Mouse (Mus musculus) adrenal gland, postnatal 25 days (tissue): Measurements from ENCODE around the gene Vmn1r40. TPM values are rescaled to one million over a fixed set of nuclear protein-coding genes. Genes with fewer than 3 reads are reported as not detected.

Experiments used
- total RNA-seq: library from RNA; stranded (reverse); gene quantifications from 2 replicates; pipeline ENCODE4 v1.2.3, GENCODE M21; 2021

Gene Vmn1r40
- total RNA-seq, 1 experiment from 2014 or later: not detected

Other genes starting within 250 kb of the Vmn1r40 start
- 22.1 and 23.8 TPM in 2 replicates for gene Chchd6, start 111.9 kb upstream of the Vmn1r40 start, total RNA-seq
- gene Txnrd3, start 63.6 kb upstream of the Vmn1r40 start, total RNA-seq: 10.3 and 12.8 TPM in 2 replicates
- not detected in 2 replicates for gene Vmn1r41, start 33.2 kb downstream of the Vmn1r40 start, total RNA-seq
- not detected in 2 replicates for gene Vmn1r42, start 168.9 kb downstream of the Vmn1r40 start, total RNA-seq
- not detected in 2 replicates for gene Vmn1r43, start 168.9 kb downstream of the Vmn1r40 start, total RNA-seq
- gene Vmn1r44, start 176.1 kb downstream of the Vmn1r40 start, total RNA-seq: not detected in 2 replicates
- gene Vmn1r45, start 233.1 kb downstream of the Vmn1r40 start, total RNA-seq: not detected in 2 replicates